Mouse (Mus musculus) heart, adult 18-20 months (tissue): ENCODE results near the gene Hist2h2aa2. TPM values are rescaled to one million over a fixed set of nuclear protein-coding genes. Genes with fewer than 3 reads are reported as not detected.
"Not testable (repeated sequence)": the region's sequence is repeated elsewhere in the genome, so short reads cannot be mapped to it uniquely, and the experiment has no call there.

Experiments used
- DNase-seq, 2 experiments: peaks; one replicate each; pipeline ENCODE4 v3.0.0; 2021 to 2022; ENCODE audit warnings: mixed read lengths in 1 of 2
- long read RNA-seq, 2 experiments: library from polyadenylated mRNA; stranded (forward); transcript quantifications; one replicate each; pipeline ENCODE4 v2.0.0; 2021
- total RNA-seq, 2 experiments: library from RNA; stranded (reverse); gene quantifications; 2 replicates each; pipeline ENCODE4 v1.2.3; 2021

The Hist2h2aa2 gene
- total RNA-seq = 100 to 1,000 TPM; 189 to 197 TPM
- long read RNA-seq, experiment 1, transcript Hist2h2aa2-201 (1 exons, 528 nt) = major isoform, 106 of 106 reads
- long read RNA-seq, experiment 1, partial matches to known transcripts = 0 of 106 reads
- long read RNA-seq, experiment 1, other reads (novel, unspliced or antisense) = 0 of 106 reads
- long read RNA-seq, experiment 2, transcript Hist2h2aa2-201 (1 exons, 528 nt) = major isoform, 39 of 39 reads
- long read RNA-seq, experiment 2, partial matches to known transcripts = 0 of 39 reads
- long read RNA-seq, experiment 2, other reads (novel, unspliced or antisense) = 0 of 39 reads

- DNase-seq = peak; percentile 97 to 98
Measured at GRCm38 (mm10) chr3:96239949-96240798, at the start of gene Hist2h2aa2. Hist2h2aa2 (minus strand) TSS chr3:96240276.

GRCm38 (mm10) chr3:96289201-96289600 is 49.1 kb upstream of the Hist2h2aa2 start:
- DNase-seq = no peak

- DNase-seq = not testable (repeated sequence)
Measured at GRCm38 (mm10) chr3:96287334-96287733, 47.3 kb upstream of the Hist2h2aa2 start.

- peak in 1 of 2 experiments; percentile 31 for DNase-seq
Measured at GRCm38 (mm10) chr3:96284457-96284856, 44.4 kb upstream of the Hist2h2aa2 start.

GRCm38 (mm10) chr3:96280660-96281059 is 40.6 kb upstream of the Hist2h2aa2 start:
- no peak for DNase-seq

- DNase-seq = peak; percentile 88 to 94
Measured at GRCm38 (mm10) chr3:96277800-96278624, 37.9 kb upstream of the Hist2h2aa2 start.

GRCm38 (mm10) chr3:96277428-96277799 is 37.3 kb upstream of the Hist2h2aa2 start:
- no peak for DNase-seq

GRCm38 (mm10) chr3:96273591-96274465 is 33.8 kb upstream of the Hist2h2aa2 start:
- DNase-seq = peak in 1 of 2 experiments; percentile 21

- DNase-seq = peak; percentile 94 to 97
Measured at GRCm38 (mm10) chr3:96269511-96270474, 29.7 kb upstream of the Hist2h2aa2 start, which contains the start of gene Hist2h2bb. Hist2h2bb (plus strand) TSS chr3:96269752.

GRCm38 (mm10) chr3:96268776-96269378 is 28.8 kb upstream of the Hist2h2aa2 start:
- not testable (repeated sequence) for DNase-seq

GRCm38 (mm10) chr3:96268051-96268775 is 28.1 kb upstream of the Hist2h2aa2 start, which contains the start of gene Hist2h3b:
Hist2h3b (plus strand) TSS chr3:96268654.
- peak; percentile 85 to 89 for DNase-seq

GRCm38 (mm10) chr3:96267541-96267940 is 27.5 kb upstream of the Hist2h2aa2 start:
- no peak for DNase-seq

- no peak for DNase-seq
Measured at GRCm38 (mm10) chr3:96266132-96266710, 26.1 kb upstream of the Hist2h2aa2 start.

- peak in 1 of 2 experiments; percentile 38 for DNase-seq
Measured at GRCm38 (mm10) chr3:96264404-96264949, 24.4 kb upstream of the Hist2h2aa2 start.

- peak in 1 of 2 experiments; percentile 82 for DNase-seq
Measured at GRCm38 (mm10) chr3:96263558-96264403, 23.7 kb upstream of the Hist2h2aa2 start.

GRCm38 (mm10) chr3:96262979-96263550 is 23.0 kb upstream of the Hist2h2aa2 start, which contains the start of gene Hist2h4:
Hist2h4 (minus strand) TSS chr3:96263311.
- DNase-seq = peak; percentile 98 to 99
